Mouse (Mus musculus): ENCODE results near the gene Olfr78. TPM values are rescaled to one million over a fixed set of nuclear protein-coding genes. Genes with fewer than 3 reads are reported as not detected.

The Olfr78 gene
- polyA plus RNA-seq, 1 experiment from 2014 or later, result 0.39 TPM

GRCm38 (mm10) chr7:102698461-102698860, 60.8 kb downstream of the Olfr78 start:
- WGBS, result 87% methylated on average over 7 of the region's 7 CpGs

GRCm38 (mm10) chr7:102695358-102696125, 63.7 kb downstream of the Olfr78 start, which contains the start of gene Olfr557:
Gene Olfr557, plus strand, starts transcription at chr7:102695910.
- Histone ChIP-seq H3K27me3 (ENCODE audit: control insufficient read depth, insufficient read depth, low read length) (no peaks in the 10 kb centered on the region), H3K4me3 (ENCODE audit: low read length) (no peak within 1 kb of the TSS), H3K36me3 (ENCODE audit: control insufficient read depth, insufficient read depth) (no peaks in the 10 kb centered on the region), H3K4me1 (ENCODE audit: control insufficient read depth, insufficient read depth, low read length) (no peaks in the 10 kb centered on the region), H3K27ac (ENCODE audit: low read length) (no peak within 1 kb of the TSS), H3K9ac (ENCODE audit: low read length) (no peak within 1 kb of the TSS), H3K9me3 (replicated peaks; ENCODE audit: control insufficient read depth, low read length) (no peaks in the 10 kb centered on the region), H3K4me2 (ENCODE audit: low read depth, low read length) (no peak within 1 kb of the TSS)
- 47% methylated on average over 5 of the region's 5 CpGs for WGBS
- ATAC-seq (replicated peaks; ENCODE audit: extremely low read depth, insufficient read depth, low FRiP score), result no peak

More at GRCm38 (mm10) chr7:102698461-102698860, 60.8 kb downstream of the Olfr78 start:
- Histone ChIP-seq H3K4me2 (ENCODE audit: low read depth, low read length) (no peak overlapping the region), H3K4me3 (ENCODE audit: low read length) (no peak overlapping the region), H3K36me3 (ENCODE audit: control insufficient read depth, insufficient read depth) (no peaks in the 10 kb centered on the region), H3K9ac (ENCODE audit: low read length) (no peak overlapping the region), H3K27me3 (ENCODE audit: control insufficient read depth, insufficient read depth, low read length) (no peaks in the 10 kb centered on the region), H3K9me3 (replicated peaks; ENCODE audit: control insufficient read depth, low read length) (no peaks in the 10 kb centered on the region), H3K4me1 (ENCODE audit: control insufficient read depth, insufficient read depth, low read length) (no peaks in the 10 kb centered on the region), H3K27ac (ENCODE audit: low read length) (no peak overlapping the region)
- no peak for ATAC-seq (replicated peaks; ENCODE audit: extremely low read depth, insufficient read depth, low FRiP score)

Other genes with a start within 250 kb of the Olfr78 start
- not detected in 2 replicates for gene Olfr547, start 224.7 kb downstream of the Olfr78 start, polyA plus RNA-seq (2015; fragmentation: Nextera tagmentation; extraction: Ambion mirVana)
- not detected in 2 replicates for gene Olfr548-ps1, start 218.6 kb downstream of the Olfr78 start, polyA plus RNA-seq (2015; fragmentation: Nextera tagmentation; extraction: Ambion mirVana)
- not detected in 2 replicates for gene Olfr549, start 209.6 kb downstream of the Olfr78 start, polyA plus RNA-seq (2015; fragmentation: Nextera tagmentation; extraction: Ambion mirVana)
- 0.80 and 0.82 TPM in 2 replicates for gene Trim21, start 194.0 kb downstream of the Olfr78 start, polyA plus RNA-seq (2015; fragmentation: Nextera tagmentation; extraction: Ambion mirVana)
- gene Olfr550, start 188.0 kb downstream of the Olfr78 start, polyA plus RNA-seq (2015; fragmentation: Nextera tagmentation; extraction: Ambion mirVana), result not detected in 2 replicates
- not detected in 2 replicates for gene Olfr551, start 167.6 kb downstream of the Olfr78 start, polyA plus RNA-seq (2015; fragmentation: Nextera tagmentation; extraction: Ambion mirVana)
- not detected in 2 replicates for gene Olfr552, start 161.7 kb downstream of the Olfr78 start, polyA plus RNA-seq (2015; fragmentation: Nextera tagmentation; extraction: Ambion mirVana)
- gene Olfr553, start 141.3 kb downstream of the Olfr78 start, polyA plus RNA-seq (2015; fragmentation: Nextera tagmentation; extraction: Ambion mirVana), result not detected in 2 replicates
- gene Olfr554, start 121.0 kb downstream of the Olfr78 start, polyA plus RNA-seq (2015; fragmentation: Nextera tagmentation; extraction: Ambion mirVana), result not detected in 2 replicates
- gene Olfr555, start 100.6 kb downstream of the Olfr78 start, polyA plus RNA-seq (2015; fragmentation: Nextera tagmentation; extraction: Ambion mirVana), result not detected in 2 replicates
- not detected in 2 replicates for gene Olfr556, start 94.6 kb downstream of the Olfr78 start, polyA plus RNA-seq (2015; fragmentation: Nextera tagmentation; extraction: Ambion mirVana)
- 12.3 and 12.4 TPM in 2 replicates for gene Trim68, start 72.1 kb downstream of the Olfr78 start, polyA plus RNA-seq (2015; fragmentation: Nextera tagmentation; extraction: Ambion mirVana)
- not detected in 2 replicates for gene Olfr557, start 63.6 kb downstream of the Olfr78 start, polyA plus RNA-seq (2015; fragmentation: Nextera tagmentation; extraction: Ambion mirVana)
- gene Olfr558, start 57.3 kb downstream of the Olfr78 start, polyA plus RNA-seq (2015; fragmentation: Nextera tagmentation; extraction: Ambion mirVana), result 1.3 and 1.5 TPM in 2 replicates
- gene Olfr33, start 40.4 kb downstream of the Olfr78 start, polyA plus RNA-seq (2015; fragmentation: Nextera tagmentation; extraction: Ambion mirVana), result not detected in 2 replicates
- not detected in 2 replicates for gene Olfr559, start 32.0 kb downstream of the Olfr78 start, polyA plus RNA-seq (2015; fragmentation: Nextera tagmentation; extraction: Ambion mirVana)
- gene Olfr560, start 105 bp downstream of the Olfr78 start, polyA plus RNA-seq (2015; fragmentation: Nextera tagmentation; extraction: Ambion mirVana), result 0.07 TPM in 1 of 2 replicates, not detected in the other
- gene Olfr561, start 11.8 kb upstream of the Olfr78 start, polyA plus RNA-seq (2015; fragmentation: Nextera tagmentation; extraction: Ambion mirVana), result not detected in 2 replicates
- not detected in 2 replicates for gene Olfr564, start 44.0 kb upstream of the Olfr78 start, polyA plus RNA-seq (2015; fragmentation: Nextera tagmentation; extraction: Ambion mirVana)
- not detected in 2 replicates for gene Olfr566, start 99.3 kb upstream of the Olfr78 start, polyA plus RNA-seq (2015; fragmentation: Nextera tagmentation; extraction: Ambion mirVana)
- gene Olfr568, start 117.7 kb upstream of the Olfr78 start, polyA plus RNA-seq (2015; fragmentation: Nextera tagmentation; extraction: Ambion mirVana), result not detected in 2 replicates
- not detected in 2 replicates for gene Olfr569, start 131.4 kb upstream of the Olfr78 start, polyA plus RNA-seq (2015; fragmentation: Nextera tagmentation; extraction: Ambion mirVana)
- not detected in 2 replicates for gene Olfr570, start 135.1 kb upstream of the Olfr78 start, polyA plus RNA-seq (2015; fragmentation: Nextera tagmentation; extraction: Ambion mirVana)
- not detected in 2 replicates for gene Olfr571, start 158.1 kb upstream of the Olfr78 start, polyA plus RNA-seq (2015; fragmentation: Nextera tagmentation; extraction: Ambion mirVana)
- not detected in 2 replicates for gene Olfr572, start 164.9 kb upstream of the Olfr78 start, polyA plus RNA-seq (2015; fragmentation: Nextera tagmentation; extraction: Ambion mirVana)
- not detected in 2 replicates for gene Olfr573-ps1, start 183.1 kb upstream of the Olfr78 start, polyA plus RNA-seq (2015; fragmentation: Nextera tagmentation; extraction: Ambion mirVana)
- gene Olfr574, start 189.0 kb upstream of the Olfr78 start, polyA plus RNA-seq (2015; fragmentation: Nextera tagmentation; extraction: Ambion mirVana), result not detected in 2 replicates
- not detected in 2 replicates for gene Olfr575, start 199.3 kb upstream of the Olfr78 start, polyA plus RNA-seq (2015; fragmentation: Nextera tagmentation; extraction: Ambion mirVana)
- gene Olfr576, start 203.2 kb upstream of the Olfr78 start, polyA plus RNA-seq (2015; fragmentation: Nextera tagmentation; extraction: Ambion mirVana), result not detected in 2 replicates
- not detected in 2 replicates for gene Olfr577, start 216.5 kb upstream of the Olfr78 start, polyA plus RNA-seq (2015; fragmentation: Nextera tagmentation; extraction: Ambion mirVana)
- gene Olfr578, start 229.9 kb upstream of the Olfr78 start, polyA plus RNA-seq (2015; fragmentation: Nextera tagmentation; extraction: Ambion mirVana), result not detected in 2 replicates

Data from heart, embryonic 16.5 days (tissue).